Mouse (Mus musculus): ENCODE data around the gene Gm39566. TPM values are rescaled to one million over a fixed set of nuclear protein-coding genes. Genes with fewer than 3 reads are reported as not detected.
"Not testable (repeated sequence)": the region's sequence is repeated elsewhere in the genome, so short reads cannot be mapped to it uniquely, and the experiment has no call there.

The Gm39566 gene
- polyA plus RNA-seq (2012; rRNA removed) = 0.02 and 0.04 TPM in 2 replicates

DNA sequence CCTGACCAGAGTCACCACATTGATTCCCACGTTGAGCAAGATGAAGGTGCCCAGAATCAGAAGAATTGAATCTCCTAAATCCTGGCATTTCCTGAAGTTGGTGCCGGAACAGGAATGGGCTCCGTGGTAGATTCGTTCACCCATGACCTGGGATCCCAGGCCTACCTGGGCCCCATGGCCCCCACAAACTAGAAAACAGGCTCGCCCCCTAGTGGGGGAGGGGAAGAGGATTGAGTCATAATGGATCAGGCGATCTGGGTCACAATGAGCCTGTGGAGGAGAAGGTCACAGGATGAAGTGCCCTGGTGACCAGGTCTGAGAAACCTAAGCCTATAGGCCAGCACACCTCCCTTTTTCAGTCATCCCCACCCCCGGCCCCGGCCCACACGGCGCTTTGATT lies at the start of gene Gm39566:
Gm39566 (minus strand) TSS at position 144 of the 400 bp plus-strand sequence.
- no peak for DNase-seq
- Histone ChIP-seq H3K4me1 (ENCODE audit: control insufficient read depth, insufficient read depth, low read length) (no peaks in the 10 kb centered on the region), H3K4me3 (ENCODE audit: insufficient read depth, low read depth, low read length) (no peak within 1 kb of the TSS), H3K27me3 (replicated peaks; ENCODE audit: control insufficient read depth, insufficient read depth, low read length) (no peaks in the 10 kb centered on the region), H3K27ac (ENCODE audit: insufficient read depth, low read depth, low read length) (no peak within 1 kb of the TSS), H3K36me3 (ENCODE audit: control insufficient read depth, insufficient read depth, low read length) (no peaks in the 10 kb centered on the region)
- WGBS = 44% methylated on average over 10 of the region's 10 CpGs
- no peak for TF ChIP-seq CTCF (conservative IDR thresholded peaks at IDR 0.05; ENCODE audit: insufficient read depth, insufficient read length, low read depth, low read length)

GRCm38 (mm10) chr11:69864138-69864860 lies 49.2 kb upstream of the Gm39566 start:
- Histone ChIP-seq H3K27me3 (replicated peaks; ENCODE audit: control insufficient read depth, insufficient read depth, low read length) (no peaks in the 10 kb centered on the region), H3K4me1 (ENCODE audit: control insufficient read depth, insufficient read depth, low read length) (no peaks in the 10 kb centered on the region), H3K4me3 (ENCODE audit: insufficient read depth, low read depth, low read length) (no peak overlapping the region), H3K36me3 (ENCODE audit: control insufficient read depth, insufficient read depth, low read length) (no peaks in the 10 kb centered on the region), H3K27ac (ENCODE audit: insufficient read depth, low read depth, low read length) (no peak overlapping the region)
- TF ChIP-seq POLR2A (IDR thresholded peaks at IDR 0.05; ENCODE audit: low read depth, low read length) = no peak
- TF ChIP-seq CTCF (conservative IDR thresholded peaks at IDR 0.05; ENCODE audit: insufficient read depth, insufficient read length, low read depth, low read length) = no peak
- no peak for DNase-seq
- 51% methylated on average over 8 of the region's 8 CpGs for WGBS

GRCm38 (mm10) chr11:69863729-69864128 lies 48.6 kb upstream of the Gm39566 start:
- H3K36me3 ChIP-seq (ENCODE audit: control insufficient read depth, insufficient read depth, low read length); H3K27me3 ChIP-seq (replicated peaks; ENCODE audit: control insufficient read depth, insufficient read depth, low read length); H3K27ac ChIP-seq (ENCODE audit: insufficient read depth, low read depth, low read length); H3K4me1 ChIP-seq (ENCODE audit: control insufficient read depth, insufficient read depth, low read length); H3K4me3 ChIP-seq (ENCODE audit: insufficient read depth, low read depth, low read length); DNase-seq: not testable (repeated sequence)
- 66% methylated on average over 3 of the region's 3 CpGs for WGBS

DNA sequence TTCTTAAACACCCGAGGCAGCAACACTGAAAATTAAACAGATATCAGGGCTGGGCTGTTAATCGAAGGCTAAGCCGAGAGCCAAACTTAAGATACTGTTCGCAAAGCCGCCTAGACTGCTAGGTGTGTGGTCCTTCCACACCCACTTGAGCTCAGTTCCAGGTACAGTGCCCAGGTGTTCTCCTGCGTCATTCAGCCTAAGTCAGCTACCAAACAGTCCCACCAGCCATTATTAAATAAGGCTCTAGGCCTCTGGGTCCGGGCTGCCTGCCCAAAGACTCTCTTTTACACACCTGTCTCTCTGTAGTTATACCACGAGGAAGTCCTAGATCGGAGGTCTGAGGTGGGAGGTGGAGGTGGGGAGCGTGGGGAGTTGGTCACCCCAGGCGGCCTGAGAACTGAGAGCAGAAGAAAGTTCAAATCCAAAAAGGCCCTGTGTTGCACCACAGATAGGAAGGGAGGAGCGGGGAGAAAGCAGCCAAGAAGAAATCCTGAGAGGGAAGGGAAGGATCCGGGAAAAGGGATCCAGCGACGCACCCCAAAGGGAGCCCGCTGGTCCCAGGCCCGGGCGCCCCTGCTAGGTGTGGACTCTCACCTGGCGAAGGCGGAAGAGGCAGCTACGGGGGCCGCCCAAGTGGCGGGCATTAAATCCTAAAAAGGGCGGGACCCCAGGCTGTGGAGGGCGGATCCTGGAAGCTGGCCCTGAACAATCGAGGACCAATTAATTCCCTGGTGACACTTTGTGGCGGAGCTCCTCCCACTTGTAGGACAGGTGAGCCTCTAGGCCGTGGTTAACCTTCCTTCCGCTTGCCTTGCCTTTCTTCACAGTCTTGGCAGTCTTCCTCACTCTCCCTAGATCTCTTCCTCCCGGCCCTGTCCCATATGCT lies 43.3 kb upstream of the Gm39566 start, which contains the start of gene Tnk1:
Tnk1 (minus strand) TSS at position 618 of the 886 bp plus-strand sequence.
- Histone ChIP-seq H3K4me1 (ENCODE audit: control insufficient read depth, insufficient read depth, low read length) (no peaks in the 10 kb centered on the region; the same call in 1 of the 2 replicates), H3K4me3 (ENCODE audit: insufficient read depth, low read depth, low read length) (peak within 1 kb of the TSS; percentile 46), H3K36me3 (ENCODE audit: control insufficient read depth, insufficient read depth, low read length) (no peaks in the 10 kb centered on the region), H3K27me3 (replicated peaks; ENCODE audit: control insufficient read depth, insufficient read depth, low read length) (no peaks in the 10 kb centered on the region), H3K27ac (ENCODE audit: insufficient read depth, low read depth, low read length) (peak within 1 kb of the TSS; percentile 75)
- 27% methylated on average over 30 of the region's 30 CpGs for WGBS
- TF ChIP-seq POLR2A (IDR thresholded peaks at IDR 0.05; ENCODE audit: low read depth, low read length) (no peak), CTCF (conservative IDR thresholded peaks at IDR 0.05; ENCODE audit: insufficient read depth, insufficient read length, low read depth, low read length) (no peak)
- DNase-seq = peak; percentile 80

DNA sequence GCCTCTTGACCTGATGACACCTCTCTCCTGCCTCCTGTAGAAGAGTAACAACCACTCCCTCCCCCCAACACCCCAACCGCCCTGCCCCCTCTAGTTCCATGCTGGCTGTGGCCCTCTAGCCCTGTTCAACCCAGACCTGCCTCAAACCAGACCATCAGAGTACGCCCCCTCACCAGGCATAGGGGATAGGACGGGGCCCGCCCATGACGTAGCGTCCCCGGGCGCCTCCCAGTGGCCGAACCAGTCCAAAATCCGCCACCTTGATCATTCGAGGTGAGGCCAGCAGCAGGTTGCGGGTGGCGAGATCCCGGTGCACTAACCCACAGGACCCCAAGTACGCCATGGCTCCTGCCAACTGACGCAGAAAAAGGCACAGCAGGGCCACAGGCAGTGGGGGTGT lies 40.2 kb upstream of the Gm39566 start:
- peak; percentile 42 for TF ChIP-seq CTCF (conservative IDR thresholded peaks at IDR 0.05; ENCODE audit: insufficient read depth, insufficient read length, low read depth, low read length)
- TF ChIP-seq POLR2A (IDR thresholded peaks at IDR 0.05; ENCODE audit: low read depth, low read length) = no peak
- WGBS = 39% methylated on average over 16 of the region's 16 CpGs
- H3K27me3 ChIP-seq (replicated peaks; ENCODE audit: control insufficient read depth, insufficient read depth, low read length) = no peaks in the 10 kb centered on the region
- no peak overlapping the region for H3K27ac ChIP-seq (ENCODE audit: insufficient read depth, low read depth, low read length)
- DNase-seq = peak; percentile 37
- no peaks in the 10 kb centered on the region; the same call in 1 of the 2 replicates for H3K4me1 ChIP-seq (ENCODE audit: control insufficient read depth, insufficient read depth, low read length)
- no peak overlapping the region for H3K4me3 ChIP-seq (ENCODE audit: insufficient read depth, low read depth, low read length)
- no peaks in the 10 kb centered on the region for H3K36me3 ChIP-seq (ENCODE audit: control insufficient read depth, insufficient read depth, low read length)

- Histone ChIP-seq H3K27me3 (replicated peaks; ENCODE audit: control insufficient read depth, insufficient read depth, low read length) (no peaks in the 10 kb centered on the region), H3K4me1 (ENCODE audit: control insufficient read depth, insufficient read depth, low read length) (no peaks in the 10 kb centered on the region; the same call in 1 of the 2 replicates), H3K4me3 (ENCODE audit: insufficient read depth, low read depth, low read length) (no peak overlapping the region), H3K27ac (ENCODE audit: insufficient read depth, low read depth, low read length) (no peak overlapping the region), H3K36me3 (ENCODE audit: control insufficient read depth, insufficient read depth, low read length) (no peaks in the 10 kb centered on the region)
- DNase-seq = no peak
- 72% methylated on average over 10 of the region's 10 CpGs for WGBS
- TF ChIP-seq CTCF (conservative IDR thresholded peaks at IDR 0.05; ENCODE audit: insufficient read depth, insufficient read length, low read depth, low read length) (no peak), POLR2A (IDR thresholded peaks at IDR 0.05; ENCODE audit: low read depth, low read length) (no peak)
Measured at GRCm38 (mm10) chr11:69854680-69855079, 39.6 kb upstream of the Gm39566 start.

GRCm38 (mm10) chr11:69853994-69854393 lies 38.9 kb upstream of the Gm39566 start:
- H3K36me3 ChIP-seq (ENCODE audit: control insufficient read depth, insufficient read depth, low read length) = no peaks in the 10 kb centered on the region
- H3K4me1 ChIP-seq (ENCODE audit: control insufficient read depth, insufficient read depth, low read length) = no peaks in the 10 kb centered on the region; the same call in 1 of the 2 replicates
- TF ChIP-seq POLR2A (IDR thresholded peaks at IDR 0.05; ENCODE audit: low read depth, low read length) = no peak
- TF ChIP-seq CTCF (conservative IDR thresholded peaks at IDR 0.05; ENCODE audit: insufficient read depth, insufficient read length, low read depth, low read length) = no peak
- H3K27me3 ChIP-seq (replicated peaks; ENCODE audit: control insufficient read depth, insufficient read depth, low read length) = no peaks in the 10 kb centered on the region
- H3K27ac ChIP-seq (ENCODE audit: insufficient read depth, low read depth, low read length) = no peak overlapping the region
- H3K4me3 ChIP-seq (ENCODE audit: insufficient read depth, low read depth, low read length) = no peak overlapping the region
- DNase-seq = peak; percentile 49
- 54% methylated on average over 7 of the region's 7 CpGs for WGBS
